Mouse (Mus musculus): ENCODE results near the gene Fktn. TPM values are rescaled to one million over a fixed set of nuclear protein-coding genes. Genes with fewer than 3 reads are reported as not detected.

Gene Fktn
- 7.6 TPM for polyA plus RNA-seq (2017; shearing (Covaris generic))

GRCm38 (mm10) chr4:53713704-53714050, at the start of gene Fktn:
TSS of gene Fktn (plus strand) at chr4:53713998.

GRCm38 (mm10) chr4:53825821-53826605, 112.2 kb downstream of the Fktn start, which contains the start of gene Tmem38b:
TSS of gene Tmem38b (plus strand) at chr4:53826045.

Other genes with a start within 250 kb of the Fktn start
- 9.9 TPM for gene Fsd1l, start 82.5 kb upstream of the Fktn start, polyA plus RNA-seq (2017; shearing (Covaris generic))
- not detected for gene Tal2, start 65.7 kb downstream of the Fktn start, polyA plus RNA-seq (2017; shearing (Covaris generic))
- 21.2 TPM for gene Tmem38b, start 112.0 kb downstream of the Fktn start, polyA plus RNA-seq (2017; shearing (Covaris generic))